Mouse (Mus musculus): Measurements from ENCODE around the gene Acadl.
A peak's percentile ranks its signal among the peaks of the same experiment; 100 is the strongest.

Acadl gene

GRCm38 (mm10) chr1:66862712-66863511 is at the start of gene Acadl:
TSS of gene Acadl (minus strand) at chr1:66863277.
- peak; percentile 60 for ATAC-seq (ENCODE audit: insufficient number of reproducible peaks, low FRiP score, low TSS enrichment)

GRCm38 (mm10) chr1:66912305-66912704 is 49.2 kb upstream of the Acadl start:
- no peak for ATAC-seq (ENCODE audit: insufficient number of reproducible peaks, low FRiP score, low TSS enrichment)

DNA sequence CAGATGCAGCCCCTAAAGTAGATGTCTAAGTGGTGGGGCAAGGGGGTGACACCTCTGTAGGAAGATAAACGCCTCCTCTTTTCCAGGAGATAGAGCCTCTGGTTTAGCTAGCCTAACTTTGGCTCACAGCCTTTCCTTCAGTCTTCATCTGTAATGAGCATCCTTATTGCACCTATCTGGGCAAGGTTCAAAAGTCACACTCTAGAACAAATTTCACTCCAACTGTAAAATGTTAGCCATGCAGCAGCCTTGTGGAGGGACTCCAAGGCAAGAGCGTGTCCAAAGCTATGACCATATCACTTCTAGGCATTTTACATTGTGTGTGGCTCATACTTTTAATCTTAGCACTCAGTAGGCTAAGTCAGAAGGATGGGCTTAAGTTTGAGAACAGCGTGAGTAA is 39.5 kb upstream of the Acadl start:
- ATAC-seq (ENCODE audit: insufficient number of reproducible peaks, low FRiP score, low TSS enrichment), result no peak

DNA sequence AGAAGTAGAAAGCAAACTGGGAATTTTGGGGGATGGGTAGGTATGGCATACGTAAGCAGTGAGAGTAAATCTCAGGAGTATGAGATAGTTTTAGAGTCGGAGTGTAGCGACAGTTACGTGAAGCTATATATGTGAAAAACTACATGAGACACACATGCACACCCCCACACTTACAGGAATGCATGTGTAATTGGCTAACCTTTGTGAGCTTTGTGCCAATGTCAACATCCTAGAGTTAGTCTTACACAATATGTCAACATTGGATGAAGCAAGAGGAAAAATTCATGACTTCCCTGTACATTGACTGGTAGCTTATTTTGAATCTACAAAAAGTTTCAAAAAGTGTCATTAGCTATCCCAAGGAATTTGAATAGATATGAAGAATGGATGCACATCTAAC is 37.9 kb upstream of the Acadl start:
- ATAC-seq (ENCODE audit: insufficient number of reproducible peaks, low FRiP score, low TSS enrichment), result no peak

DNA sequence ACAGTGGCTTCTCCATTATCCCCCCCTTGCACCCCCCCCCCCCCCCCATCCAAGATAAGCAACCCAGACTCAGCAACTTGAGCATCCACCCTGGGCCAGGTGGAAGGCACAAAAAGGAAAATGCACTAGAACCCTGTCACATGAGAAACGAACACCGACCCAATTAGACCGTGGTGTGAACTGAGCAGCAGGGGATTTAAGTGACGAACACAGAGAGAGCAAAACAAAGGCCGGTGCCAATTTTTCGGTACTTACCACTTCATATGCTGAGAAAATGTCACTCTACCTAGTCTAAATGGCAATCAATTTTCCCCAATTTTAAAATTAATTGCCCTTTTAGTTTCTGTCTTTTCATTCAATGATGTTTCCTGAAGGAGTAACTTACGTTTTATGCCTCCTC is 35.2 kb upstream of the Acadl start:
- no peak for ATAC-seq (ENCODE audit: insufficient number of reproducible peaks, low FRiP score, low TSS enrichment)

DNA sequence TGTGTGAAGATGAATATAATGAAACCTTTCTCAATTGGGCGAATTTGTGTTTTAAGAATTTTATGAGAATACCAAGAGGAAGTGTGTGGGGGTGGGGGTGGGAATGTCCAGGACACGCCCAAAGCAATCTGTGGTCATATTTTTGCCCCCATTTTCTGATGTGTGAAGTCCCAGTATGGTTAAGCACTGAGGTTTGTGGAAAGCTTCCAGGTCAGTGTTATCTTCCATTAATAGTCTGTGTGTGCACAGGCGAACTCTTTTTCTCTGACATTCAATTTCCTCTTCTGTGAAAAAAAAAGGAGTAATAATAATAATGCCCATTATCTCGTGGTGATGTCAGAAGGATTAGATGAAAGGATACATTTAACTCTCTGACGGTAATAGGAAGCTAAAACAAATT is 33.5 kb upstream of the Acadl start:
- no peak for ATAC-seq (ENCODE audit: insufficient number of reproducible peaks, low FRiP score, low TSS enrichment)

DNA sequence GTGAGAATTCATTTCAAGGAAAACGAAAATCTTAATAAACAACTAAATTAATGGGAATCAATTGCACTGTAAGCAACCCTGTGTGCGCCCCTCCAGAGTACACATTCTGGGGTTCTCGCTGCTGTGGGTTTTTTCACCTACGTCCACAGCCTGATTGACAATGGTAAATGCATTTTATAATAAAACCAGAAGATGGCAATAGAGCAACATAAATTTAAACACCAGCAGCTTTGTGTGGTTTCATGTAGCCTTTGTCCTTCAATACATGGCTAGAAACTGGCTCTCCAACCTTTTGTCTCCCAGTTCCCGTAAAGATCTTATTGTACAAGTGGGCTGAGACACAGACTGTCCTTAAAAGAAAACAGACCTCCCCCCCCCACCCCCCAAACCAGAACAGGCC is 33.0 kb upstream of the Acadl start:
- ATAC-seq (ENCODE audit: insufficient number of reproducible peaks, low FRiP score, low TSS enrichment), result peak; percentile 82

DNA sequence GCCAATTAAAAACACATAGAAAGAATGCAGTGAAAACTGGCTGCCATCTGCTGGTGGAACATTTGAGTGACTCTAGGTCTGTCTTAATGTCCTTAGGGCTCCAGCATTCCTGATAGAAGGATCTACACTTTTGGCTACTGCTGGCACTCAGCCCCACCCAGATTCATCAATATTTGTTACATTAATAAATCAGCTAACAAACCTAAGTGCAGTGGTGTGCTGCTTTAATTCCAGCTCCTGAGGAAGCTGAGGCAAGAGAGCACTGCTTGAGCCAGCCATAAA is 32.7 kb upstream of the Acadl start:
- ATAC-seq (ENCODE audit: insufficient number of reproducible peaks, low FRiP score, low TSS enrichment), result 0 out of 2 replicates have a peak, but pooled peaks have one; percentile 49

- ATAC-seq (ENCODE audit: insufficient number of reproducible peaks, low FRiP score, low TSS enrichment), result no peak
Measured at GRCm38 (mm10) chr1:66895093-66895836, 32.2 kb upstream of the Acadl start.

- no peak for ATAC-seq (ENCODE audit: insufficient number of reproducible peaks, low FRiP score, low TSS enrichment)
Measured at GRCm38 (mm10) chr1:66887175-66887574, 24.1 kb upstream of the Acadl start.

DNA sequence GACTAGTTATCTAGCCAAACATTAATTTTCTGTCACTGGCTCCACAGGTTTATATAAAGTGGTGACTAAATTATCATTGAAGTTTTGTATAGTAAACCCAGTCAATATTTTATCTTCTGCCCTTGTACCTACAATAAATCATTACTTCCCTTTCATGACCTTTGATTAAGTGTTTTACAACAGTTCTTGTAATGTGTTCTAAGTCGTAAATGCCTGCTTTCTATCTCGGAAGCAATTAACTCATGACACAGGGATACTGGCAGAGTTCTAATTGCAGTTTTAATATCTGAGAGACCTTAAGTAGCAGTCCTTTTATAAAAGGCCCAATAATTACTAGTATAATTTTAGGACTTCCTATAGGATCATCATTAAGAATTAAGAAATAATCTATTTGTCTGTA is 17.1 kb upstream of the Acadl start:
- ATAC-seq (ENCODE audit: insufficient number of reproducible peaks, low FRiP score, low TSS enrichment), result no peak

GRCm38 (mm10) chr1:66874740-66875139 is 11.7 kb upstream of the Acadl start:
- ATAC-seq (ENCODE audit: insufficient number of reproducible peaks, low FRiP score, low TSS enrichment), result no peak

DNA sequence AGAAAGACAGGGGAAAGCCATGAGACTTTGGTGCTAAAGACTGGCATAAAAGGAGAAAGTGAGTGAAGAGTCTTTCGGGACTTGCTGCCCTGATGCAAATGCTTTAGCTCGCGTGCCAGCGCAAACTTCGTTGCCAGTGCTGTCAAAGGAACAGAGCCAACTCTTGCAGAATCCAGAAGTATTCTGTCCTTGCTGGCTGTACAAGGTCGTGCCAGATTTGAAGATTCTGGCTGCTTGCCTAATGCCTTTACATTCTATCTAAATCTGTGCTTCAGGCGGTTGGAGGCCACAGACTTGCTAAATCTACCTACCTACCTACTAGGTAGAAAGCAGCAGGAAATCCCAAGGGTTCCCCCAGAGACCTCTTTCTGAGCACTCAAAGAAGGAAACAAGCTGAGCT is 8.5 kb upstream of the Acadl start:
- no peak for ATAC-seq (ENCODE audit: insufficient number of reproducible peaks, low FRiP score, low TSS enrichment)

DNA sequence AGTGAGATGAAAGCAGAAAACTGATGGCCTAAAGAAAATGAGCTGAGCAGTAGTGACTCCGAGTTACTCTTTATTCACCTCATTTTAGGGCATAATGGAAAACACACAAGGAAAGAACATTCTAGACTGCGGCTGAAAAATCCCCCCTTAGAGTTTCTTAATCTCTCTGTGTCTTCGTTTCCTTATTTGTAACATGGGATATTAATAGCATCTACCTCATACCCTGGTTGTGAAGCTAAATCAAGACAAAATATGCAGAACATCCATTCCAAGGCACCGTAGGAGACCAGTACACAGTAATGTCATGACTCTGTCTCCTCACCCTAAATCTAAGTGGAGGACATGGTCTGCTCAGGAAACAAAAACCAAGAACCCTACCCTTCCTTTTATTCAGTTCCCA is 2.6 kb upstream of the Acadl start:
- no peak for ATAC-seq (ENCODE audit: insufficient number of reproducible peaks, low FRiP score, low TSS enrichment)

DNA sequence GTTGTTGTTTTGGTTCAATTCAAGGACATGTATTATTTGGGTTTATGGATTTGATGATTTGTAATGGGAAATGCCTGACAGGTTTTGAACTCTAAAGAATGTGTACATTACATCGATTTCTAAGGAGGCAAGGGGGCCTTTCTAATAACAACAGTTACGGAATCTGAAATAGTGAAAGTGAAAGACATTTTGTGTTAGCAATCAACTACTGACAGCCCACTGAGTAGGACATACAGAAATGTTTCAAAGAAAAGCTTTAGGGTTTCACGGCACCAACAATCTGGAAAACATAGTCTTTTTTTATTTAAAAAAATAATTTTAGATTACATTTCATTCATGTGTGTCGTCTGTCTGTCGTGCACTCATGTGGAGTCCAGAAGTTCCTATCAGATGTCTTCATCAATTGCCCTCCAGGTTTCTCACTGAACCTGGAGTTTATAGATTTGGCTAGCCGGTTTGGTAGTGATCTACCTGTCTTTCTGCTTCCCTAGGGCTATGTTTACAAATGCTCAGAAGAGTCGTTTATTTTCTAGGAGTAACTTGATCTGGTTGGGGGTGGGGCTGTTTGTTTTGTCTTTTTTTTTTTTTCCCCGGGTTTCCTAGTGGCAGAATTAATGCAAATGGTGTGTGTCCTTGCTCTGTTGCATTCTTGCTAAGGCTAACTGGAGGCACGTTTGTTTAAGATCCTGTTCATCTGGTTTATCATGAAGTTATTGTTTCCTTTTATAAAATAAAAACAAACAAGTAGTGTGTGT is 841 bp upstream of the Acadl start:
- ATAC-seq (ENCODE audit: insufficient number of reproducible peaks, low FRiP score, low TSS enrichment), result no peak

GRCm38 (mm10) chr1:66861764-66862672 is 1.1 kb downstream of the Acadl start:
- no peak for ATAC-seq (ENCODE audit: insufficient number of reproducible peaks, low FRiP score, low TSS enrichment)

DNA sequence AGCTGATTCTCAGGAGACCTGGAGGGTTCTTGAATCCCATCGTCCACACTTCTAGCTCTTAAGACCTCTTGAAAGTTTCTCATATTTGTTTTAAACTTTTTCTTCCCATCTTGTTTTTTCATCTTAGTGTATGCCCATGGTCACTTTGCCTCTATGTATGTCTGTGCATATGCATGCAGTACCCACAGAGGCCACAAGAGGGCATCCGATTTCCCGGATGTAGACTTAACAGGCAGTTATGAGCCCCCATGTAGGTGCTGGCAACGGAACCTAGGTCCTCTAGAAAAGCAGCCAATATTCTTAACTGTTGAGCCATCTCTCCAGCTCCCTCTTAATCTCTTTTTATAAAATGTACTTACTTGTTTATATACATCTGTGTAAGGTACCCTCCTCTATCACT is 15.6 kb downstream of the Acadl start:
- ATAC-seq (ENCODE audit: insufficient number of reproducible peaks, low FRiP score, low TSS enrichment), result no peak

- no peak for ATAC-seq (ENCODE audit: insufficient number of reproducible peaks, low FRiP score, low TSS enrichment)
Measured at GRCm38 (mm10) chr1:66845690-66846318, 17.3 kb downstream of the Acadl start.

GRCm38 (mm10) chr1:66841938-66842337 is 21.1 kb downstream of the Acadl start:
- ATAC-seq (ENCODE audit: insufficient number of reproducible peaks, low FRiP score, low TSS enrichment), result no peak

- ATAC-seq (ENCODE audit: insufficient number of reproducible peaks, low FRiP score, low TSS enrichment), result no peak
Measured at GRCm38 (mm10) chr1:66841510-66841909, 21.6 kb downstream of the Acadl start.
